Mouse (Mus musculus): ENCODE measurements around the gene Pfdn2. TPM values are rescaled to one million over a fixed set of nuclear protein-coding genes. Genes with fewer than 3 reads are reported as not detected.
A peak's percentile ranks its signal among the peaks of the same experiment; 100 is the strongest.
"Not testable (repeated sequence)": the region's sequence is repeated elsewhere in the genome, so short reads cannot be mapped to it uniquely, and the experiment has no call there.

Gene Pfdn2
- 95.9 and 105 TPM in 2 replicates for polyA plus RNA-seq (2015; fragmentation: Nextera tagmentation; extraction: Ambion mirVana)

GRCm38 (mm10) chr1:171345225-171346094, at the start of gene Pfdn2, which contains the start of gene Nit1:
Pfdn2 (plus strand) TSS chr1:171345670.
Nit1 (minus strand) TSS chr1:171345646.
- peak within 1 kb of the TSS; percentile 74 for H3K9ac ChIP-seq
- peak within 1 kb of the TSS; percentile 86 for H3K4me3 ChIP-seq (replicated peaks)
- WGBS: under 1% methylated on average over 52 of the region's 53 CpGs
- H3K9me3 ChIP-seq (replicated peaks): no peaks in the 10 kb centered on the region
- H3K27me3 ChIP-seq: no peaks in the 10 kb centered on the region
- peak within 1 kb of the TSS; percentile 67 for H3K4me2 ChIP-seq (replicated peaks)
- H3K4me1 ChIP-seq: peaks cover 16% of the 10 kb centered on the region
- H3K36me3 ChIP-seq: peaks cover 32% of the 10 kb centered on the region
- H3K27ac ChIP-seq (replicated peaks): peak within 1 kb of the TSS; percentile 82
- ATAC-seq (ENCODE audit: insufficient number of reproducible peaks, low FRiP score, low TSS enrichment, low read depth): peak; percentile 91

DNA sequence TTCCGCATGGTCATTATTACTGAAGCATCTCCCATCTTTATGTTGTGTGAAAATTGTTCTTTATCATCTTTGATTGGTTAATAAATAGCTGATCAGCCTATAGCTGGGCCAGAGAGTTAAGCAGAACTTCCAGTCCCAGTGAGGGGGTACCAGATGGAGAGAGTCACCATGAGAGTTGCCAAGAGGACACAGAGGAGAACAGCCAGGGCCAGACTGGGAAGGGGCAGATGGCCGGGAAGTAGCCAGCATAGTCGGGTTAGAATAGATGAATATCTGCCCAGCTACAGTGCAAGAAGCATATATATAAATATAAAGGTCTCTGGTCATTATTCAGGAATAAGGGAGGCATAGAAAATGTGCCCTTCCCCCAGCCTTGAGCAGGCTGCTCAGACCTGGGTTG, 47.2 kb upstream of the Pfdn2 start:
- H3K4me1 ChIP-seq: peaks cover 7% of the 10 kb centered on the region
- peaks cover 18% of the 10 kb centered on the region for H3K27me3 ChIP-seq
- ATAC-seq (ENCODE audit: insufficient number of reproducible peaks, low FRiP score, low TSS enrichment, low read depth): no peak
- no peak overlapping the region for H3K9ac ChIP-seq
- WGBS: 69% methylated on average over 3 of the region's 3 CpGs
- no peaks in the 10 kb centered on the region for H3K9me3 ChIP-seq (replicated peaks)
- no peaks in the 10 kb centered on the region for H3K36me3 ChIP-seq
- no peak overlapping the region for H3K4me3 ChIP-seq (replicated peaks)
- no peak overlapping the region for H3K4me2 ChIP-seq (replicated peaks)
- no peak overlapping the region for H3K27ac ChIP-seq (replicated peaks)

- not testable (repeated sequence) for H3K27me3 ChIP-seq; H3K4me2 ChIP-seq (replicated peaks); H3K9me3 ChIP-seq (replicated peaks); H3K4me3 ChIP-seq (replicated peaks); ATAC-seq (ENCODE audit: insufficient number of reproducible peaks, low FRiP score, low TSS enrichment, low read depth); H3K4me1 ChIP-seq; H3K36me3 ChIP-seq; H3K27ac ChIP-seq (replicated peaks); H3K9ac ChIP-seq
- 66% methylated on average over 5 of the region's 5 CpGs for WGBS
Observed at GRCm38 (mm10) chr1:171306157-171306556, 39.3 kb upstream of the Pfdn2 start.

- no peaks in the 10 kb centered on the region for H3K36me3 ChIP-seq
- H3K4me3 ChIP-seq (replicated peaks): no peak overlapping the region
- H3K9ac ChIP-seq: no peak overlapping the region
- H3K27me3 ChIP-seq: no peaks in the 10 kb centered on the region
- H3K4me2 ChIP-seq (replicated peaks): no peak overlapping the region
- H3K9me3 ChIP-seq (replicated peaks): no peaks in the 10 kb centered on the region
- no peak overlapping the region for H3K27ac ChIP-seq (replicated peaks)
- WGBS: 61% methylated on average over 2 of the region's 2 CpGs
- H3K4me1 ChIP-seq: no peaks in the 10 kb centered on the region
- no peak for ATAC-seq (ENCODE audit: insufficient number of reproducible peaks, low FRiP score, low TSS enrichment, low read depth)
Observed at GRCm38 (mm10) chr1:171309321-171309720, 36.1 kb upstream of the Pfdn2 start.

GRCm38 (mm10) chr1:171319748-171320147, 25.7 kb upstream of the Pfdn2 start:
- no peak overlapping the region for H3K4me3 ChIP-seq (replicated peaks)
- no peak overlapping the region for H3K9ac ChIP-seq
- no peaks in the 10 kb centered on the region for H3K27me3 ChIP-seq
- no peak overlapping the region for H3K27ac ChIP-seq (replicated peaks)
- no peak for ATAC-seq (ENCODE audit: insufficient number of reproducible peaks, low FRiP score, low TSS enrichment, low read depth)
- no peak overlapping the region for H3K4me2 ChIP-seq (replicated peaks)
- H3K4me1 ChIP-seq: no peaks in the 10 kb centered on the region
- H3K36me3 ChIP-seq: no peaks in the 10 kb centered on the region
- WGBS: 14% methylated on average over 7 of the region's 7 CpGs
- no peaks in the 10 kb centered on the region for H3K9me3 ChIP-seq (replicated peaks)

DNA sequence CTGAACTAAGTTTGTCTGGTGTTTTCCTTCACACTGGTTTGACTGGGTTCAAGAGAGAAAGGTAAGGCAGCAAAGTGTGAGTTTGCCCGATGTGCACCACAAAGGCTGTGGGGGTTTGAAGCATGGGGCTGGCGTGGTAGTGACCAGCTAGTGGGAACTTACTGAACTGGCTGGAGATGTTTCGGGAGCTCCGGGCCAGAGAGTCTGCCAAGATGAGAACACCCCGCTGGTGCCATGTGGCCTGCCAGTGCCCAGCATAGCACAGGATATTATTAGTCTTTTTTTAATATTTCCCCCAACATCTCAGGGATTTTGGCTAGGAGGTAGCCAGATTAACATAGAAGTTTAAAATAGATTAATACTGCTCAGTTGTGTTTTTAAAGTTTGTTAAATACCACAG, 25.3 kb upstream of the Pfdn2 start:
- no peaks in the 10 kb centered on the region for H3K9me3 ChIP-seq (replicated peaks)
- H3K4me3 ChIP-seq (replicated peaks): no peak overlapping the region
- no peak overlapping the region for H3K9ac ChIP-seq
- H3K27ac ChIP-seq (replicated peaks): no peak overlapping the region
- no peaks in the 10 kb centered on the region for H3K27me3 ChIP-seq
- no peaks in the 10 kb centered on the region for H3K4me1 ChIP-seq
- no peaks in the 10 kb centered on the region for H3K36me3 ChIP-seq
- 18% methylated on average over 5 of the region's 5 CpGs for WGBS
- no peak overlapping the region for H3K4me2 ChIP-seq (replicated peaks)
- ATAC-seq (ENCODE audit: insufficient number of reproducible peaks, low FRiP score, low TSS enrichment, low read depth): no peak

DNA sequence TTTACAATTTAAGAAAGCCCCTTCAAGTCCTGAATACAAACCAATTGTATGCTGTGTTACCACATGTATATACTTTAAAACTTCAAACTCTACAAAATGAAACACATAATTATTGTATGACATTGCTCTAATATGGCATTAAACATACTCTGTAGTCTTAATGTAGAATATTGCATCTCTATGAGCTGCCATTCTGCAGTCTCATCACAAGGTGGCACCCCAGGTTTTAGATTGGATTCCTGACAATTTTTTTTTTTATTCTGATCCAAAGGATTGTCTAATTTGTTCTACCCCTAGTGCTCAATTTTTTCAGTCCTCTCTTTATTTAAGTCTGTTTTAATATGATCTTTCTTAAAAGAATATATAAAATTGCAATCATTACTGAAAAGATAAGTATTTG, 24.1 kb upstream of the Pfdn2 start:
- Histone ChIP-seq H3K4me1 (no peaks in the 10 kb centered on the region), H3K4me2 (replicated peaks) (no peak overlapping the region), H3K27me3 (no peaks in the 10 kb centered on the region), H3K9me3 (replicated peaks) (no peaks in the 10 kb centered on the region), H3K9ac (no peak overlapping the region), H3K27ac (replicated peaks) (no peak overlapping the region), H3K4me3 (replicated peaks) (no peak overlapping the region), H3K36me3 (no peaks in the 10 kb centered on the region)
- ATAC-seq (ENCODE audit: insufficient number of reproducible peaks, low FRiP score, low TSS enrichment, low read depth): no peak

GRCm38 (mm10) chr1:171322012-171322411, 23.5 kb upstream of the Pfdn2 start:
- no peak overlapping the region for H3K4me2 ChIP-seq (replicated peaks)
- H3K4me3 ChIP-seq (replicated peaks): no peak overlapping the region
- no peak overlapping the region for H3K27ac ChIP-seq (replicated peaks)
- no peaks in the 10 kb centered on the region for H3K36me3 ChIP-seq
- H3K27me3 ChIP-seq: no peaks in the 10 kb centered on the region
- H3K4me1 ChIP-seq: 0 out of 2 replicates have a peak, but pooled peaks cover under 1% of the 10 kb centered on the region
- no peaks in the 10 kb centered on the region for H3K9me3 ChIP-seq (replicated peaks)
- no peak; the same call in 1 of the 2 replicates for ATAC-seq (ENCODE audit: insufficient number of reproducible peaks, low FRiP score, low TSS enrichment, low read depth)
- H3K9ac ChIP-seq: no peak overlapping the region
- WGBS: 67% methylated on average over 1 of the region's 1 CpGs

DNA sequence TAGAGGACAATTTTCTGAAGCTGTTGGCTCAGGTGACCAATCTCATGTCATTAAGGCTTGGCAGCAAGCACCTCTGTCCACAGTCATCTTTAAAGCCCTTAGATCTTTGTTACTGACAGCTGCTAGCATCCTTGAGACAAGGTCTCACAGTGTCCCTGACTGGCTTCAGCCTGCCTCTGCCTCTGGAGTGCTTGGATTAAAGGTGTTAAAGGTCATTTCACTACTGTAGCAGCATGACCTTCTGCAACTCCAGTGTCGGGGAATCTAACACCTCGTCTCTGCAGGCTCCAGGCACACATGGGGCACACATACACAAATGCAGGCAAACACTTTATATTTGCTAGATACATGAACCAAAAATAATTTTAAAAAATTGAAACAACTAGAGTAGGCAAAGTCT, 19.9 kb upstream of the Pfdn2 start:
- Histone ChIP-seq H3K27me3 (no peaks in the 10 kb centered on the region), H3K4me3 (replicated peaks) (no peak overlapping the region), H3K9me3 (replicated peaks) (no peaks in the 10 kb centered on the region), H3K4me2 (replicated peaks) (no peak overlapping the region), H3K36me3 (no peaks in the 10 kb centered on the region), H3K27ac (replicated peaks) (no peak overlapping the region), H3K9ac (no peak overlapping the region), H3K4me1 (peaks cover 17% of the 10 kb centered on the region)
- 87% methylated on average over 2 of the region's 2 CpGs for WGBS
- no peak for ATAC-seq (ENCODE audit: insufficient number of reproducible peaks, low FRiP score, low TSS enrichment, low read depth)

DNA sequence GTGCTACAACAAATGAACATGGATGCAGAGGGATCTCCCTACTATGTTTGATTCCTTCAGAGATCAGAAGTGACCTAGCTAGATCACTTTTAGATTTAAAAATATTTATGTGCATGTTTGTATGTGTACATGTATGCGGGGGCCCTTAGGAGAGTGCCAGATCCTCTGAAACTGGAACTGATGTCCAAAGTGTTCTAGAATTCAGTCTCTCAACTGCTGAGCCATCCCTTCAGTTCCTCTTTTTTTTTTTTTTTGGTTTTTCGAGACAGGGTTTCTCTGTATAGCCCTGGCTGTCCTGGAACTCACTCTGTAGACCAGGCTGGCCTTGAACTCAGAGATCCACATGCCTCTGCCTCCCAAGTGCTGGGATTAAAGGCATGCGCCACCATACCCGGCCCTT, 18.9 kb upstream of the Pfdn2 start:
- ATAC-seq (ENCODE audit: insufficient number of reproducible peaks, low FRiP score, low TSS enrichment, low read depth); H3K36me3 ChIP-seq; H3K4me3 ChIP-seq (replicated peaks); H3K9ac ChIP-seq; H3K4me2 ChIP-seq (replicated peaks); H3K27me3 ChIP-seq; H3K27ac ChIP-seq (replicated peaks); H3K9me3 ChIP-seq (replicated peaks): not testable (repeated sequence)
- peaks cover 27% of the 10 kb centered on the region for H3K4me1 ChIP-seq
- WGBS: 83% methylated on average over 4 of the region's 4 CpGs

DNA sequence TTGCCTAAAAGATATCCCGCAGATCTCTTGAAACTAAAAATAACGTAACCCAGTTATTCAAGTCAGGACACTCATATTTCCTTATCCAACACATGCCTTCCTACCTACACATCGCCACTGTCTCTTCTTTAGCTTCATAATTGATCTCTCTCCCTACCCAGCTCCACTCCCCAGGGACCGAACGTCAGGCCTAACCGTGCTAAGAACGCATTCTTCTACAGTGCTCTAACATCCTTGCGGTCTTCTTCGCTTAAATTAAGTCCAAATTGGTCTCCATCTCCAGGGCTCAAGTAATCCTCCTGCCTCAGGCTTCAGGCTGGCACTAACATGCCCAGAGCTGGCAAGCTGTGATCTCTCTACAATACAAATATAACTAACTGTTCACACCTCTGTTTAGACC, 17.2 kb upstream of the Pfdn2 start:
- Histone ChIP-seq H3K27ac (replicated peaks) (peak overlapping the region; percentile 99), H3K4me1 (peaks cover 27% of the 10 kb centered on the region), H3K4me2 (replicated peaks) (peak overlapping the region; percentile 72), H3K9ac (peak overlapping the region; percentile 96), H3K27me3 (no peaks in the 10 kb centered on the region), H3K9me3 (replicated peaks) (no peaks in the 10 kb centered on the region), H3K4me3 (replicated peaks) (peak overlapping the region; percentile 84), H3K36me3 (no peaks in the 10 kb centered on the region)
- ATAC-seq (ENCODE audit: insufficient number of reproducible peaks, low FRiP score, low TSS enrichment, low read depth): no peak
- WGBS: 18% methylated on average over 9 of the region's 9 CpGs
